Mouse (Mus musculus) adrenal gland, adult 18-20 months (tissue): ENCODE measurements around the gene Gins3. TPM values are rescaled to one million over a fixed set of nuclear protein-coding genes. Genes with fewer than 3 reads are reported as not detected.

Experiments
- DNase-seq, 2 experiments: peaks; one replicate each; pipeline ENCODE4 v3.0.0; 2021 to 2022; ENCODE audit warnings: low spot score in 2 of 2
- total RNA-seq, 2 experiments: library from RNA; stranded (reverse); gene quantifications; 1 replicate in 1 of 2; 2 replicates in 1 of 2; pipeline ENCODE4 v1.2.3; 2021

The Gins3 gene
- total RNA-seq, 2 experiments from 2014 or later, result 1.6 to 1.7 TPM

DNA sequence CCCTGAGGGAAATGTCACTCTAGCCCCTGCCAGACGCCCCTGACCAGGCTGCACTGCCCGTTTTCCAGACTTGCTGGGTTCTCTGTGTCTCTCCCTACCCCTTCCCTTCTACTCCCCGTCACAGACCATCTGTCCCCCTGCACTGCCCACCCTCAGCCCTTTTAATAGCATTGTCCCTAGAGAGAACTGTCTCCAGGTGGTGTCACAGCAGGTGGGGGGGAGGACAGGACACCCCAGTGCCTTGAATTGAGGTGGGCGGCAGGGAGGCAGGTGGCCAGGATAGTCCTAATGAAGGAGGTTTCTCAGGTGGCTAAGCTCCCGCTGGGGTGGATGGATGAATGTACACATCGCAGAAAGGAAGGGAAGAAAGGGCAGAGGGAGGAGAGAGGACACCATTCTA lies 61.4 kb downstream of the Gins3 start:
- no peak for DNase-seq

Other genes with a start within 250 kb of the Gins3 start
- 10 to 100 TPM; 25.8 to 33.6 TPM for gene Cfap20, start 198.6 kb upstream of the Gins3 start, total RNA-seq
- 10 to 100 TPM; 70.3 to 88.4 TPM for gene Csnk2a2, start 143.4 kb upstream of the Gins3 start, total RNA-seq
- under 1 TPM; 0.54 to 0.63 TPM for gene Ccdc113, start 99.4 kb upstream of the Gins3 start, total RNA-seq
- not detected for gene Prss54, start 57.1 kb upstream of the Gins3 start, total RNA-seq
- 10 to 100 TPM; 28.2 to 28.7 TPM for gene Ndrg4, start 43.5 kb downstream of the Gins3 start, total RNA-seq
- gene Setd6, start 82.4 kb downstream of the Gins3 start, total RNA-seq, result 10 to 100 TPM; 29.0 to 38.2 TPM
- 100 to 1,000 TPM; 119 to 147 TPM for gene Cnot1, start 174.0 kb downstream of the Gins3 start, total RNA-seq
- 100 to 1,000 TPM; 163 to 197 TPM for gene Sap18b, start 191.9 kb downstream of the Gins3 start, total RNA-seq
- 10 to 100 TPM; 13.3 to 20.4 TPM for gene Slc38a7, start 220.1 kb downstream of the Gins3 start, total RNA-seq